Mouse (Mus musculus) common myeloid progenitor, adult 5-6 weeks (primary cell): ENCODE results near the gene Mrap2. TPM values are rescaled to one million over a fixed set of nuclear protein-coding genes. Genes with fewer than 3 reads are reported as not detected.
A peak's percentile ranks its signal among the peaks of the same experiment; 100 is the strongest.
"Not testable (repeated sequence)": the region's sequence is repeated elsewhere in the genome, so short reads cannot be mapped to it uniquely, and the experiment has no call there.

Experiments used
- ATAC-seq: replicated peaks from 2 replicates; pipeline ENCODE4 v1.8.0; 2016; ENCODE audit warnings: low read depth, mild to moderate bottlenecking, moderate TSS enrichment, inconsistent platforms; ENCODE audit not compliant: poor library complexity, severe bottlenecking
- total RNA-seq: library from RNA; stranded (forward); fragments of 200-1000, 187-1606 nt; gene quantifications from 2 replicates; pipeline ENCODE4 v1.2.3, GENCODE M21; 2017

Mrap2 gene
- not detected in 2 replicates for total RNA-seq

DNA sequence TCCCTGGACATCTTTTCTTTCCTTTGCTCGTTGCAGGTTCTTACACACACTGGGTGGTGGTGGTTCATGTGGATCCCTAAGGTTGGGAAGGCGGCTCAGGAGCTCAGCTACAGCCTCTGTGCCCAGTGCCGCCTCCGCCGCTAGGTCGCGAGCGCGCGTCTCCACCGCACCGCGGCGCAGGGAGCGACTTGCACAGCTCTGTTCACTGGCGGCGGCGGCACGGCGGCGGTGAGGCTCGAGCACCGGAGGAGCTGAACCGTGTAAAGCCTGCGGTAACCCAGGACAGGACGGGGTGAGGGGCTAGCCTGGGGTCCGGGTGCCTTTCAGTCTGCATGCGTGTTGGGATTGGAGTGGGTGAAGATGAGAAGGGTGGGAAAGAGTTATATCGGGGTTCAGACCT lies at the start of gene Mrap2:
Gene Mrap2 (plus strand): TSS at position 201 of the 400 bp plus-strand sequence.
- ATAC-seq = peak; percentile 83

DNA sequence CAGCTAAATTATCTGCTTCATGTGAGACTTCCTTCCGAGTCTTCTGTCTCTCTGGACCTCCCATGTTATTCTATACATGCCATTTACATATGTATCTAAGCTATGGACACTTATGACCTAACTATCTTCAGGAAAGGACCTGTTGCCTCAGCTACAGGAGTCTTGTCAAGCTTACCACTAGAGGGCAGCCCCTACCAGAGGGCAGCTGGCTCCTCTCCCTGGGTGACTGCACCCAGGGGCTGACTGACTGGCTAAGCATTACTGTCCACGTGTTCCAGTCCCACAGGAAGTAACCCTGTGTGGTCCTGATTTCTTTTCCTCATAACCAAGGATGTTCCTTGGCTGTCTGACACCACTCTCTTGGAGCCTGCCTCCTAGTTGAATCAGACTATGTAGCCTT lies 46.1 kb upstream of the Mrap2 start:
- peak; percentile 58; the same call in 1 of the 2 replicates for ATAC-seq

DNA sequence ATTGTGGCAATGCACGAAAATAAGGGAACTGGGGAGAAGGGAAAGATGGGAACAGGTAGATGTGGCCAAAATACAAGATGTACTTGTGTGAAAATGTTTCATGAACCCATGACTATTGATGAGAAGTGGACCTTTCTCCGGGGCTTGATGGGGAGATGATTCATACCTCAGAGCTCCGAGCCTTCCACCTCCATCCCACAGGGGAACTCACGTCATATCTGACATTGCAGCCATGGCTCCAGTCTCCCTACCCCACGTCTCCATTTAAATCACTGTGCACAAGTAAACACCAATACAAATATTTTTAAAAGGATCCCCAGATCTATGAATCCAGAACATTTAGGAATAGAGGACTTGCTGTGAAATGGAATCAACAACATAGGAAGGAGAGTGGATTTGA lies 29.1 kb upstream of the Mrap2 start:
- ATAC-seq = no peak

DNA sequence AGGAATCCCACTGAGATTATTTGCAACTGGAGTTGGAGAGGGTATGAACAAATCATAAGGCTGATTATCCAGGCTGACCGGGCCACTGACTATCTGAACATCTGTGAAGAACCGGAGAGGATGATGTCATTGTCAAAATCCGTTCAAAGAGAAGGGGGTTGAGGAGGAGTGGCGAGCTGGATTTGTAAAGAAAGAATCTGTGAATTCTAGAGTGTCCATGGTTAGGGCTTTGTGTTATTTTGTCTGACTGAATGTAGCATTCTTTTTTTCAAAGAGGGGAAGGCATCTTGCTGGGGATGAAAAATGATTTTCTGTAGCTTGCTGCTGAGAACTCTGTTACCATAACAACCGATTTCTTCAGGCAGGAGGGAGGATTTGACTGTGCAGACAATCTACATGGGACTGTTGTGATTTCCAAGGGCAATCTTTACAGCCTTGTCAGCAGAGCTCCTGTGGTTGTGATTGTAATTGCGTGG lies 28.6 kb upstream of the Mrap2 start:
- no peak for ATAC-seq

DNA sequence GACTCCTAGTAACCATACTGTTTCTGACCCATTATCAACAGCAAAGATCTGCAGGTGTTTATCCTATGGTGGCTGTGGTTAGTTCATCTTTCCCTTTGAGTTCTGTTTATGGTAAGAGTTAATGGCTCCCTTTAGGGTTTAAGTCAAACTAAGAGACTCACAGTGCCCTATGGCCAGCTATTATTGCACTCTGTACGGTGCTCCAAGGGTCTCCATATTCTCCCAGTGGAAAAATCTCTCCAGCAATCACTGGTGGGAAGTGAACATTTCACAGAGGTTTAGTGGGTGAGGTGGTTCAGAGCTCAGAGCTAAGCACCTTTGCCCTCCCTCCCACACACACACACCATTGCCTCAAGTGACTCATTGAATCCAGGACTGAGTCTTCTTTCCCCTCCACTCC lies 28.1 kb upstream of the Mrap2 start:
- no peak for ATAC-seq

DNA sequence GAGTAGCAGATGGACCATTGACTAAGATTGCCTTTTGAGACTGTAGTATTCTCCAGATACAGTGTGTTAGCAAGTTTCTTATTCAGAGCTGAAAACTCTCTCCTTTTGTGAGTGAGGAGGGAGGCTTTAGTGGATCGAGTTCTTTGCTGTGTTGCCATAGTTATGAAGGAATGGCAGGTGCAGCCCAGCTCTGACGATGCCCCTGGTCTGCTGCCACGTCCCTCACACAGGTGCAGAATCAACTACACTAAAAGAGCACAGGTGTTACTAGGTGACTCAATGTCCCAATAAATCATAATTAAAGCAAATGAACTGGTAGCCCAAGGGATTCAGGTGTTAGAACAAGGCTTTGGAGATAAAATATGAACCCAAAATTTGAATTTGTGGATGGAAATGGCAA lies 25.1 kb upstream of the Mrap2 start:
- no peak for ATAC-seq

DNA sequence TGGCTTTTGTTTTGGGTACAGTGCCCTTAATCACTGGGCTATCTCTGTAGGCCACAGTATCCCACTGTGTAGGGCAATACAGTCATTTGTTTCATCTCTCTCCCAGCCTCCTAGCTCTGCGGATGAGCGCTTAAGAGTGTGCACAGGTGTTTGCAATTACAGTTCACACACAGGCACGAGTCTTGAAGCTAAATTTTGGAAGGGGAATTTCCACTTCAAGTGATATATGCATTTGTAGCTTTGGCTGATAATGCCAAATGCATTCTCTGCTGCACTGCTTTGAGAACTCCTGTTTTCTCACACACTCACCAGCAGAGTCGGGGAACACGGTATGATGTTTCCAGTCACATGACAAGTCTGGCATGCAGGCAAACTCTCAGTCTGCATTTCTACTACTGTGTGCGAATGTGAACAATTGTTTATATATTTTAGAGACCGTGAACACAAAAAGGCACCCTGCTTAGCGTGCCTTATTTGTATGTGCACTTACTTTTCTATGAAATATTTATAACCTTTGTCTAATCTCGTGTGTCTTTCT lies 22.1 kb upstream of the Mrap2 start:
- ATAC-seq = no peak

DNA sequence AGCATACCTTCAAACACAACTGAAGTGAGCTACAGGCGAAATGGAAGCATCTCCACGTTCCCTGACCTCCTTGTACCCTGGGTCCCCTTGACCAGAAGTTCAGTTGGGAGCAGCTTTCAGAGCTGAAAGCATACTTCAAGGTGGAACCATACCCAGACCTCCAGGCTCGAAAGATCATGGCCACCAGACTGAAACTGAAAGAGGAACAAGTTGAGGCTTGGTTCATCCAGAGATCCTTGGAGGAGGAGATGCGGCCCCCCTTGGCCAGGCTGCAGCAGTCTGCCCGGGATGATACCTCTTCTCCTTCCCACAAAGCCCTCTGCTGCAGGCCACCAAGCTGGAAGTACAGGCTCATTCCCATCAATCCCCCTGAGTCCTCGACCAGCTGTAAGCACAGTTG lies 17.1 kb upstream of the Mrap2 start:
- not testable (repeated sequence) for ATAC-seq

DNA sequence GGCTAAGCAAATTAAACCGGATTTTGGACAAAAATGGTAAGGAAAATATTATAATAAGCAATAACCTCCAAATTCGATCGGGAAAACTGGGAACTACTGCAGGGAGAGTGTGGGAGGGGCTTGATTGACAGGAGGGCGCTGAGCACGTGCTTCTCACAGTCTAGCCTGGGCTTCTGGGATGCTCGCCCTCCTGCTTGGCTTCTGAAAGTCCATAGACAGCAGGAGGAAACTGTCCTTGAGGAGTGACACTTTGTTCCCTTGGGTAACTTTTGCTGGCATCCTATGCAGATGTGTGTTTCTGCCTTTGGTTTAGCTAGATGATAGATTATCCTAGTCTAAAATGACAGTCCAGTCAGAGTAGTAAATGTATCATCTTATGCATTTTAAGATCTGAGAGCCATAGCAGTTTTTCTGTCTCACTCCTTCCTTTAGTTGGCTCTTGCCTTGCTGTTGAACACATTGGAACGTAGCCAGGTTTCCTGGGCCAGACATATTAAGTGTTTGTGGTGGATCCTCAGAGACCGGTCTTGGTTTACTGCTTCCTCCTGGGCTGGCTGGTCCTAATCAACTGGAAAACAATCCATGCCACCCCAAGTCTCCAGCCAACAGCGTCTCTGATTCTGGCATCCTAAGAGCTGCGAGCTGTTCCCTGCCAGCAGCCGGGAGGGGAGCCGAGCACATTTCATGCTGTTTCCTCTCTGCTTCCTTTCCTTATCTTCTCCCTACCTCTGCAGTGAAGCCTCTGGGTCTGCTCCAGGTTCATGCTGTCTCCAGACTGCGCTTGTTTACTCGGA lies 8.1 kb upstream of the Mrap2 start:
- ATAC-seq = no peak

DNA sequence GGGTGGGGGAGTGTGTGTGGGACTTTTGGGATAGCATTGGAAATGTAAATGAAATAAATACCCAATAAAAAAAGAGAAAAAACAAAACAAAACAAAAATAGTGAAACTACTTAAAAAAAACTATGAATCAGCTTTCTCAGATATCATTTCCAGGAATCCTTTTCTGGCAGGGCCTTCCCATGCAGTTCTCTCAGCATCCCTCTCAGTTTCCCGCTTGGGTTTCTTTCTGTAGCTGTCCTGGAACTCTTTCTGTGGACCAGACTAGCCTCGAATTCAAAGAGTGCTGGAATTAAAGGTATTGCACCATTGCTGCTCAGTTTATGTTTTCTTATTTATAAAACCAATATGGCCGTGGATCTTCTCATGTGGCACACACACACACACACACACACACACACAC lies 1.0 kb upstream of the Mrap2 start:
- no peak for ATAC-seq

DNA sequence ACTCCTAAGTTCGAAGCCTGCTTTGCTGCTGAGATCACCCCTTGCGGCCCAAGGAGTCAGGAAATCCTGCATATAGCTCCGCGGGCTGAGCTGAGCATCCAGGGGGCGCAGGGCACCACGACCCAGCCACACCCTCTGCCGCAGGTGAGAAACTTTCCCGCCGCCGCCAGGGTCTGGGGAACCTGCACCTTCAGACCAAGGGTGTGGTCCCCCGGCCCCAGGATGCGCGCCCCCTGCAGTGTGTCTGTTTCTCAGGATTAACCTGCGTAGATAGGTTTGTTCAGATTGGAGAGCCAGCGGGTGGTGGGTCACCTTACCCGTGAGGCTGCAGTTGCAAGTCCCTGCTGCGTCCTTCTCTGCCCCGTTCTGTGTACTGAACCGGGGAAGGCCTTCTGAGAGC lies 426 bp downstream of the Mrap2 start:
- ATAC-seq = no peak

DNA sequence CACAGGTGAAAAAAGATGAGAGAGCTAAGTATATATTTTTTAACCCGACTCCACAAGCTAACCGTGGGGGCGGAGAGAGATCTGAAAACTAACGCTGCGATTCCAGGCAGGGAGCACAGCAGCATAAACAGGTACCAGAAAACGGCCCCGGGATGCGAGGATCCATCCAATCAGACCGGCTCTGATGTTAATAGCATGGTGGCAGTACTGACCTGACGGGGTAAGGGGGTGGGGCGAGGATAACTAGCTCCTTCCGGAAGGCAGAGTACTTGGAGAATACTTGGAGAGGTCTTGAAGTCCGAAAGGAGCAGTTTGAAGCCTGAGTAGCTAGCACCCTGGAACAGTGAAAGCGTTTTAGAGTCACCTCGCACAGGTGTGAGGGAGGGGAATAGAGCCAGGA lies 1.1 kb downstream of the Mrap2 start:
- ATAC-seq = no peak

DNA sequence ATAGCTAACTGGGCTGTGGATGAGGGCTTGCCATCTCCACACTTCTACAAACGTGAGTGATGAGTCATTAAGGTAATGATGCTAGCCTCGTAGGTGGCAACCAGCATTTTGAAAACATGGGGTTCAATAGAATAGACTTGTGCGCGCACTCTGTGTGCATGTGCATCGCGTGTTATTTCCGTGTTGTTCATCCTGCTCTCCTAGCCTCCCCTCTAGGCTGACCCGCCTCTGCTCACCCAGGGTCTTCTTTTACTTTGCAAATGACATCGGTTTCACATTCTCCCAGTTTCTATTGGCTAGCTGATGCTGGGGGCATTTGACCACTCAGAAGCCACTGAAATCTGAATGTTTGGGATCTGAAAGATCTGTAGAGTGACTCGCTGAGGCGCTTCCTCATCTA lies 1.6 kb downstream of the Mrap2 start:
- ATAC-seq = no peak

DNA sequence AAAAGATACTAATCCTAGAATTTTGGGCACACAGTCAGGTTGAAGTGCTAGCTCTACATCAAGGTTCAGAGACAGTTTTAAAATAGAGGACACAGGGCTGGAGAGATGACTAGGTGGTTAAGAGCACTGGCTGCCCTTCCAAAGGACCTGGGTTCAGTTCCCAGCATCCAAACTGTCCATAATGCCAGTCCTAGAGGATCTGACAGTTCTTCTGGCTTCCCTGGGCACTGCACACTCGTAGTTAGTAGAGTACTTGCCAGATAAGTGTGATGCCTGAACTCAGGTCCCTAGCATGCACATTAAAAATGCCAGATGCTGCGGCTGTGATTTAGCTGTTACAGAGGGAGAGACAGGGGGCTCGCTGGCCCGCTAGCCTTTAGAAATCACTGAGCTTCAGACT lies 2.3 kb downstream of the Mrap2 start:
- no peak for ATAC-seq

DNA sequence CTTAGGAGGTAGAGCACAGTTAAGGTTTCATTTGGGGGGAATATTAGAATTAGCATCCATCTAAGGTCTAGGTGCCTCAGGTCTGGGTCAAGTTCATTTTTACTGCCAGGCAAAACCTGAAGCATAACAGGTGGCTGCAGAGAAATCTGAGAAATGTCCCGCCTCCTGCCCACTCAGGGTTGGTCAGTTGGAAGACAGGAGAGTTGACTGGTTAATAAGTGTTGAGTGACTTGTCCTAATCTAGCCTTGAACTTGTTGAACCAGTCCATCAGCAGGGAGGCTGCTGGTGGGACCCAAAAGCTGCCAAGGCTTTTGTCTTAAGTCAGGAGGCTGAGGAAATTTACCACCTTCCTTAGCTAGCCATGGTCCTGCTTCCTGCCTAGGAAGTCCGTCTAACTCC lies 3.8 kb downstream of the Mrap2 start:
- no peak for ATAC-seq

DNA sequence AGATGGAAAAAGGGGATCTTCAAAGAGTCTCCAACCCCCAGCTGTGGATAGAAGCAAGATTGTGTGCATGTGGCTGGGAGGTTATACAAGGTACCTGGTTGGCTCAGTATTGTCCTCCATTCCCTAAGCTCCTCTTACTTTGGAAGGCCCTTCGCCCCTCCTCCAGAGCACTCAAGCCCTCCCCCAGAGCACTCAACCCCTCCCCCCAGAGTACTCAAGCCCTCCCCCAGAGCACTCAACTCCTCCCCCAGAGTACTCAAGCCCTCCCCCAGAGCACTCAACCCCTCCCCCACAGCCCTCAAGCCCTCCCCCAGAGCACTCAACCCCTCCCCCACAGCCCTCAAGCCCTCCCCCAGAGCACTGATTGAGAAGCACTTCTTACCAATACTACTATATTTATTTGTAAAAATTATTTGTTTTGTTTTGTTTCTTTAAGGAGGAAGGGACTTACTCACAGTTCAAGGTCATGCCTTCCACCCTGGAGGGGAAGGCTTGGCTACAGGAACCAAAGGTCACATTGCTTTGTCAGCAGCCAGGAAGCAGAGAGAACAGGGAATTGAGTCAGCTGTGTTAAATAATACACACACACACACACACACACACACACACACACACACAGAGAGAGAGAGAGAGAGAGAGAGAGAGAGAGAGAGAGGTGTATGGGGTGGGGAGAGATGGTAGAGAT lies 8.7 kb downstream of the Mrap2 start:
- no peak for ATAC-seq

DNA sequence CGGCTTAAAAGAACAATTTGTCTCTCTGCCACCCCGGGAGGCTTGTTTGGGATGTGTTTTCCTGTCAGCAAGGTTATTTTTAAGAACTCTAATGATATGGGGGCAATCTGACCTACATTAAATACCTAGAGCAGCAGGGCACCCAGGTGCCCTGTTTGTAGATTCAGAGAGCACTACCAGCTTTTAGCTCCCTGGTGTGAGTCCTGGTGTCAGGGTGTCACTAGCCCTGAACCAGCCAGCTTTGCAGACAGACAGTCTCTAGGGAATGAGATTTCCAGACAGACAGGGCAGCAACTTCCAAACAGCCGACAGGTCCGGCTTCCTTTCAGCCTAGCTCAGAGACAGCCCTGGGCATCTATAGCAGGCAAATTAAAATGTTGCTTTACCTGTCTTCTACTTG lies 18.5 kb downstream of the Mrap2 start:
- ATAC-seq = no peak

DNA sequence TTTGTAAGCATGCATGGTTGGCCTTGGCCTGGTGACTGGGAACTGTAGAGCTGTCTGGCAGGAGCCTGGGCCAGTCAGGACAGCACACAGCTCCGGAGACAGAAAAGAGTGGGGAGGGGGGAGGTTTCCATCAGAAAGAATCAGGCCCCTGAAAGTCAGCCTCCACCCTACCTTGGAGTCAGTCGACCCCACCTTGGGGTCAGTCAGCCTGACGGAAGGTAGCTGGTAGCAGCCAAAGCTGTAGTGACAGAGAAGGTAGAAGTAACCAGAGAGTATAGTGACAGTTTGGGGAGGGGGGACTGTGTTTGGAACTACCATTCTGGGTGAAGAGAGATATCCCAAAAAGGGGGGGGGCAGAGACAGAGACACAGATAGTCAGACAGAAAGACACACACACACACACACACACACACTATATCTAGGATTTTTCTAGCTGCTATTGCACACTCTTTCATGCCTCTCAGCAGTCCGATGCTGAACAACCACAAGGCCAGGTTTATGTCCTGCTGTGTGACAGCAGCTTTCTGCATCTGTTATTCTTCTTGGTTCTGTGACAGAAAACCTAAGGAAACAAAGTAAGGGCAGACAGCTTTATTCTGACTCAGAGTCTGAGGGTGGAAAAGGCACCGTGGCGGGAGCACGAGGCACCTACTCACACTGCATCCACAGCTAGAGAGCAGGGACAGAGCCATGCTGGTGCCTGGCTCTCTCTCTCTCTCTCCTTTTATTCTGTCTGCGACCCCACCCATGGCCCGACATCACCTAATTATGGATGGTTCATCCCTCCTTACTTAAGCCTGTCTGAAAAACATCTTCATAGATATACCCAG lies 23.1 kb downstream of the Mrap2 start:
- no peak for ATAC-seq

DNA sequence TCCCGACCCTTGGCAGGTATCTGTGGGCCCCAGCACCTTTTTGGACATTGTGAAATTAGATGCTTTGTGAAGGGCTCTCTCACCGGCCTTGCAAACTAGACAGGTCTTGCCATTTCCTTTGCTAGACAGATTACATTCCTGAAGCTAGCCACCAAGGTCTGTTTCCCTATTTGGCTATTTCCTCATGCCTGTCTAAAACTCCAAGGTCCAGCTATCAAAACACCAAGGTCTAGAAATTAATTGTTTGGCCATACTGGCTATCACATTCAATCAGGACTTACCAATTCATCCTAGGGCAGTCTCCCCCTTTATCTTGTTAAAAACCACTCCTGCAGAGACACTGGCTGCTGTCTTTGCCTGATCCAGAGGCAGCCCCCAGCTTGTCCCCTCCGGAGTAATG lies 23.9 kb downstream of the Mrap2 start:
- no peak for ATAC-seq

DNA sequence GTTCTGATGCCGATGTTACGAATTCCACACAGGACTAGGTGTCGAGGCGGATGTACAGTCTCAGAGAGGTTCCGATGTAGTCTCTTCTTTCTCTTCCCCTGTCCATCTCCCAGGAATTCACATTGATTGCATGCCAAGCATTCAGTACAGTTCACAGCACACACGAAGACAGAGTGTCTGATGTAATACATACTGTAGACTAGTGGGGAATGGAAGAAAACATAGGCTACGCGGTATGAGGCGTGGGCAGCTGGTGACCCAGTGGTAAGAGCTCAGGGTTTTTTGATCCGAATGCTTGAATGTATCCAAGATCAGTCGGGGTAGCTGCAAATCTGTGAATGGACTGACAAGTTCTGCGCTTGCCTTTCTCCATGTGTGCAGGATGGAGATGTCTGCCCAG lies 25.0 kb downstream of the Mrap2 start:
- ATAC-seq = no peak

DNA sequence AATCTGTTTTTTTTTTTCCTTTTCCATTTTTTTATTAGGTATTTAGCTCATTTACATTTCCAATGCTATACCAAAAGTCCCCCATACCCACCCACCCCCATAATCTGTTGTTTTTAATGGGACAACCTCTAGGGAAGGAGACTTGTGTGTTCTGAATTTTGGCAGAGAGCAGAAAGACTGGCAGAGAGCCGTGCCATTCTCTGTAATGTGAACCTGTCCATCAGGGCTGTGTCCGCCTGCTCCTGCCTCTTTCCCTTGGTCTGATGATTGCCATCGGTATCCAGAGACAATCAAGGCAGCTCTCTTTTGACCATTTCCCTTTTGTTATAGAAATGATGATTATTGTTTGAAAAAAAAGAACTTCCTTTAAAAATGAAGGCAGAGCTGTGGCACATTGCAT lies 26.8 kb downstream of the Mrap2 start:
- no peak for ATAC-seq
